Mouse (Mus musculus): ENCODE data around the gene Grik1.

GRCm38 (mm10) chr16:87931358-87931757 is 358.7 kb downstream of the Grik1 start:
- TF ChIP-seq POLR2A (IDR thresholded peaks at IDR 0.05; ENCODE audit: low read depth, low read length) (no peak), CTCF (IDR thresholded peaks at IDR 0.05; ENCODE audit: extremely low read depth, insufficient read length, insufficient replicate concordance, low read depth, low read length) (no peak)
